ENCODE assay signal across 8 mouse cellular contexts in genomic region chr11:69414421-69415326, GRCm38 (mm10). TPM values are rescaled to one million over a fixed set of nuclear protein-coding genes. Genes with fewer than 3 reads are reported as not detected.
DNase-seq lines count a peak whose midpoint lies in the region; ATAC-seq and TF ChIP-seq lines count a peak whose summit lies in the region.

No protein-coding gene starts in this region.

- no peak for TF ChIP-seq EP300 in ES-Bruce4 (IDR thresholded peaks at IDR 0.05; ENCODE audit: insufficient read depth, low read depth, low read length)

- DNase-seq in heart, postnatal 14 days, result no peak
- no peak for DNase-seq in embryonic facial prominence, embryonic 14.5 days (ENCODE audit: low spot score)
- DNase-seq in gastrocnemius, postnatal 4 days (ENCODE audit: low spot score in 2 of 2), result no peak
- no peak for DNase-seq in adrenal gland, postnatal 36 days

- H3K4me2 ChIP-seq in heart, embryonic 12.5 days, result peak overlapping the region; percentile 88
- peak overlapping the region; percentile 92 for H3K4me2 ChIP-seq in embryonic facial prominence, embryonic 14.5 days (ENCODE audit: low read depth, low read length)
- peak overlapping the region; percentile 97 for H3K4me2 ChIP-seq in kidney, embryonic 16.5 days (replicated peaks; ENCODE audit: low read depth, low read length)
- peak overlapping the region; percentile 98 for H3K4me2 ChIP-seq in neural tube, embryonic 12.5 days (replicated peaks)

- H3K27me3 ChIP-seq in heart, embryonic 12.5 days (replicated peaks), result no peaks in the 10 kb centered on the region
- H3K27me3 ChIP-seq in ES-Bruce4 (ENCODE audit: control insufficient read depth, insufficient read depth, low read length, poor library complexity, severe bottlenecking), result no peaks in the 10 kb centered on the region
- no peaks in the 10 kb centered on the region for H3K27me3 ChIP-seq in embryonic facial prominence, embryonic 14.5 days (replicated peaks; ENCODE audit: control insufficient read depth, insufficient read depth, low read length)
- H3K27me3 ChIP-seq in kidney, embryonic 16.5 days (ENCODE audit: insufficient read depth, low read length), result no peaks in the 10 kb centered on the region
- H3K27me3 ChIP-seq in neural tube, embryonic 12.5 days (replicated peaks), result no peaks in the 10 kb centered on the region

- H3K4me3 ChIP-seq in heart, embryonic 12.5 days, result peak overlapping the region; percentile 64
- peak overlapping the region; percentile 80; the same call in 1 of the 2 replicates for H3K4me3 ChIP-seq in ES-Bruce4 (ENCODE audit: low read depth, low read length)
- peak overlapping the region; percentile 77 for H3K4me3 ChIP-seq in embryonic facial prominence, embryonic 14.5 days (ENCODE audit: low read depth, low read length)
- H3K4me3 ChIP-seq in kidney, embryonic 16.5 days (ENCODE audit: low read length), result peak overlapping the region; percentile 81
- peak overlapping the region; percentile 76 for H3K4me3 ChIP-seq in neural tube, embryonic 12.5 days

- peaks cover 61% of the 10 kb centered on the region for H3K4me1 ChIP-seq in heart, embryonic 12.5 days (replicated peaks)
- H3K4me1 ChIP-seq in ES-Bruce4 (ENCODE audit: control insufficient read depth, insufficient read depth, low read length), result peaks cover 13% of the 10 kb centered on the region
- peaks cover 48% of the 10 kb centered on the region for H3K4me1 ChIP-seq in embryonic facial prominence, embryonic 14.5 days (ENCODE audit: control insufficient read depth, insufficient read depth, low read length)
- peaks cover 51% of the 10 kb centered on the region for H3K4me1 ChIP-seq in kidney, embryonic 16.5 days (ENCODE audit: insufficient read depth, low read length)
- H3K4me1 ChIP-seq in neural tube, embryonic 12.5 days, result peaks cover 71% of the 10 kb centered on the region

- H3K36me3 ChIP-seq in heart, embryonic 12.5 days, result peaks cover 12% of the 10 kb centered on the region
- H3K36me3 ChIP-seq in ES-Bruce4 (ENCODE audit: control insufficient read depth, insufficient read depth, low read length, poor library complexity, severe bottlenecking), result no peaks in the 10 kb centered on the region
- peaks cover 16% of the 10 kb centered on the region for H3K36me3 ChIP-seq in embryonic facial prominence, embryonic 14.5 days (ENCODE audit: control insufficient read depth, insufficient read depth, low read length)
- no peaks in the 10 kb centered on the region; the same call in 1 of the 2 replicates for H3K36me3 ChIP-seq in kidney, embryonic 16.5 days (ENCODE audit: insufficient read depth, low read length)
- H3K36me3 ChIP-seq in neural tube, embryonic 12.5 days, result peaks cover 8% of the 10 kb centered on the region

- no peak for TF ChIP-seq CTCF in ES-Bruce4 (IDR thresholded peaks at IDR 0.05; ENCODE audit: low read depth, low read length)

- 19% methylated on average over 4 of the region's 4 CpGs for WGBS in heart, embryonic 12.5 days
- WGBS in embryonic facial prominence, embryonic 14.5 days, result 10% methylated on average over 4 of the region's 4 CpGs
- WGBS in kidney, embryonic 16.5 days, result 18% methylated on average over 4 of the region's 4 CpGs
- WGBS in neural tube, embryonic 12.5 days, result 11% methylated on average over 4 of the region's 4 CpGs

- intact Hi-C loops in heart, postnatal 14 days (cut with DNase I), result loop anchor here (10.0 kb wide), 1 partner anchor 320 kb away; the partner anchor contains the start of gene Per1

- no peak for ATAC-seq in heart, embryonic 12.5 days (ENCODE audit: insufficient number of reproducible peaks, low FRiP score)
- no peak for ATAC-seq in embryonic facial prominence, embryonic 14.5 days (ENCODE audit: low read depth)
- no peak for ATAC-seq in kidney, embryonic 16.5 days (ENCODE audit: low FRiP score, low TSS enrichment)
- no peak for ATAC-seq in neural tube, embryonic 12.5 days (ENCODE audit: low FRiP score, low read depth)

- H3K9me3 ChIP-seq in heart, embryonic 12.5 days (replicated peaks), result no peaks in the 10 kb centered on the region
- H3K9me3 ChIP-seq in ES-Bruce4 (replicated peaks; ENCODE audit: control insufficient read depth, insufficient read depth, low read length, poor library complexity, severe bottlenecking), result no peaks in the 10 kb centered on the region
- no peaks in the 10 kb centered on the region for H3K9me3 ChIP-seq in embryonic facial prominence, embryonic 14.5 days (ENCODE audit: control insufficient read depth, low read length)
- H3K9me3 ChIP-seq in kidney, embryonic 16.5 days (ENCODE audit: low read length), result no peaks in the 10 kb centered on the region
- H3K9me3 ChIP-seq in neural tube, embryonic 12.5 days, result no peaks in the 10 kb centered on the region

- no peak for TF ChIP-seq POLR2A in ES-Bruce4 (IDR thresholded peaks at IDR 0.05; ENCODE audit: insufficient read depth, low read length)

- peak overlapping the region; percentile 89 for H3K9ac ChIP-seq in heart, embryonic 12.5 days
- H3K9ac ChIP-seq in ES-Bruce4 (ENCODE audit: low read depth, poor library complexity, severe bottlenecking), result peak overlapping the region; percentile 80
- peak overlapping the region; percentile 94 for H3K9ac ChIP-seq in embryonic facial prominence, embryonic 14.5 days (ENCODE audit: low read depth, low read length)
- H3K9ac ChIP-seq in kidney, embryonic 16.5 days (replicated peaks; ENCODE audit: low read length), result peak overlapping the region; percentile 97
- peak overlapping the region; percentile 95 for H3K9ac ChIP-seq in neural tube, embryonic 12.5 days

- H3K27ac ChIP-seq in heart, embryonic 12.5 days (ENCODE audit: poor library complexity, severe bottlenecking), result peak overlapping the region; percentile 97
- peak overlapping the region; percentile 18; the same call in 1 of the 2 replicates for H3K27ac ChIP-seq in ES-Bruce4 (ENCODE audit: insufficient read depth, low read length)
- H3K27ac ChIP-seq in embryonic facial prominence, embryonic 14.5 days (replicated peaks; ENCODE audit: low read depth, low read length), result peak overlapping the region; percentile 99
- H3K27ac ChIP-seq in kidney, embryonic 16.5 days (ENCODE audit: low read length), result peak overlapping the region; percentile 99
- H3K27ac ChIP-seq in neural tube, embryonic 12.5 days, result peak overlapping the region; percentile 95

RNA-seq across cellular contexts. Expression of gene Kdm6b, which starts 1.2 kb away (rescaled TPM):
- 24.9 and 25.4 TPM in 2 replicates for polyA plus RNA-seq in heart, embryonic 12.5 days (2016; fragmentation: Nextera tagmentation; extraction: Ambion mirVana)
- total RNA-seq in heart, postnatal 14 days (2021), result 10 to 100 TPM; 45.7 to 50.6 TPM
- polyA plus RNA-seq in ES-Bruce4 (2011; ENCODE audit: insufficient read depth, insufficient read length, low read depth, missing spikeins), result 23.3 and 28.4 TPM in 2 replicates
- 24.2 and 24.3 TPM in 2 replicates for polyA plus RNA-seq in embryonic facial prominence, embryonic 14.5 days (2014; fragmentation: Nextera tagmentation; extraction: Ambion mirVana)
- 26.0 and 31.3 TPM in 2 replicates for polyA plus RNA-seq in kidney, embryonic 16.5 days (2015; fragmentation: Nextera tagmentation; extraction: Ambion mirVana)
- polyA plus RNA-seq in neural tube, embryonic 12.5 days (2016; fragmentation: Nextera tagmentation; extraction: Ambion mirVana), result 48.6 and 52.4 TPM in 2 replicates
- 10 to 100 TPM; 51.2 to 59.4 TPM for total RNA-seq in gastrocnemius, postnatal 4 days (2021)
- total RNA-seq in adrenal gland, postnatal 36 days (2021), result 10 to 100 TPM; 31.8 to 48.0 TPM

RNA-seq across cellular contexts. Expression of gene Tmem88, which starts 16.6 kb away (rescaled TPM):
- 34.4 and 35.7 TPM in 2 replicates for polyA plus RNA-seq in heart, embryonic 12.5 days (2016; fragmentation: Nextera tagmentation; extraction: Ambion mirVana)
- 10 to 100 TPM; 37.4 to 39.6 TPM for total RNA-seq in heart, postnatal 14 days (2021)
- polyA plus RNA-seq in ES-Bruce4 (2011; ENCODE audit: insufficient read depth, insufficient read length, low read depth, missing spikeins), result 15.7 and 16.6 TPM in 2 replicates
- polyA plus RNA-seq in embryonic facial prominence, embryonic 14.5 days (2014; fragmentation: Nextera tagmentation; extraction: Ambion mirVana), result 19.2 and 21.0 TPM in 2 replicates
- polyA plus RNA-seq in kidney, embryonic 16.5 days (2015; fragmentation: Nextera tagmentation; extraction: Ambion mirVana), result 46.5 and 47.7 TPM in 2 replicates
- polyA plus RNA-seq in neural tube, embryonic 12.5 days (2016; fragmentation: Nextera tagmentation; extraction: Ambion mirVana), result 13.7 TPM in 2 replicates
- 10 to 100 TPM; 16.9 to 17.4 TPM for total RNA-seq in gastrocnemius, postnatal 4 days (2021)
- 10 to 100 TPM; 13.4 to 17.8 TPM for total RNA-seq in adrenal gland, postnatal 36 days (2021)

RNA-seq across cellular contexts. Expression of gene Cyb5d1, which starts 19.2 kb away (rescaled TPM):
- polyA plus RNA-seq in heart, embryonic 12.5 days (2016; fragmentation: Nextera tagmentation; extraction: Ambion mirVana), result 24.8 and 27.1 TPM in 2 replicates
- total RNA-seq in heart, postnatal 14 days (2021), result 10 to 100 TPM; 25.0 to 29.3 TPM
- 21.1 and 21.5 TPM in 2 replicates for polyA plus RNA-seq in ES-Bruce4 (2011; ENCODE audit: insufficient read depth, insufficient read length, low read depth, missing spikeins)
- 23.8 and 24.2 TPM in 2 replicates for polyA plus RNA-seq in embryonic facial prominence, embryonic 14.5 days (2014; fragmentation: Nextera tagmentation; extraction: Ambion mirVana)
- polyA plus RNA-seq in kidney, embryonic 16.5 days (2015; fragmentation: Nextera tagmentation; extraction: Ambion mirVana), result 34.0 and 37.3 TPM in 2 replicates
- polyA plus RNA-seq in neural tube, embryonic 12.5 days (2016; fragmentation: Nextera tagmentation; extraction: Ambion mirVana), result 48.5 and 49.9 TPM in 2 replicates
- 10 to 100 TPM; 21.1 to 26.4 TPM for total RNA-seq in gastrocnemius, postnatal 4 days (2021)
- 10 to 100 TPM; 49.0 to 50.9 TPM for total RNA-seq in adrenal gland, postnatal 36 days (2021)

RNA-seq across cellular contexts. Expression of gene Naa38, which starts 19.4 kb away (rescaled TPM):
- 147 and 150 TPM in 2 replicates for polyA plus RNA-seq in heart, embryonic 12.5 days (2016; fragmentation: Nextera tagmentation; extraction: Ambion mirVana)
- 10 to 100 TPM; 85.4 to 91.7 TPM for total RNA-seq in heart, postnatal 14 days (2021)
- polyA plus RNA-seq in ES-Bruce4 (2011; ENCODE audit: insufficient read depth, insufficient read length, low read depth, missing spikeins), result 77.9 and 94.0 TPM in 2 replicates
- polyA plus RNA-seq in embryonic facial prominence, embryonic 14.5 days (2014; fragmentation: Nextera tagmentation; extraction: Ambion mirVana), result 160 and 177 TPM in 2 replicates
- 142 and 150 TPM in 2 replicates for polyA plus RNA-seq in kidney, embryonic 16.5 days (2015; fragmentation: Nextera tagmentation; extraction: Ambion mirVana)
- polyA plus RNA-seq in neural tube, embryonic 12.5 days (2016; fragmentation: Nextera tagmentation; extraction: Ambion mirVana), result 105 and 111 TPM in 2 replicates
- 10 to 100 TPM; 63.8 to 76.3 TPM for total RNA-seq in gastrocnemius, postnatal 4 days (2021)
- total RNA-seq in adrenal gland, postnatal 36 days (2021), result 100 to 1,000 TPM; 132 to 158 TPM

RNA-seq across cellular contexts. Expression of gene Chd3, which starts 45.5 kb away (rescaled TPM):
- polyA plus RNA-seq in heart, embryonic 12.5 days (2016; fragmentation: Nextera tagmentation; extraction: Ambion mirVana), result 19.2 and 23.5 TPM in 2 replicates
- total RNA-seq in heart, postnatal 14 days (2021), result 10 to 100 TPM; 45.4 to 47.4 TPM
- 21.9 and 25.7 TPM in 2 replicates for polyA plus RNA-seq in ES-Bruce4 (2011; ENCODE audit: insufficient read depth, insufficient read length, low read depth, missing spikeins)
- polyA plus RNA-seq in embryonic facial prominence, embryonic 14.5 days (2014; fragmentation: Nextera tagmentation; extraction: Ambion mirVana), result 68.9 and 73.3 TPM in 2 replicates
- polyA plus RNA-seq in kidney, embryonic 16.5 days (2015; fragmentation: Nextera tagmentation; extraction: Ambion mirVana), result 58.6 and 67.2 TPM in 2 replicates
- polyA plus RNA-seq in neural tube, embryonic 12.5 days (2016; fragmentation: Nextera tagmentation; extraction: Ambion mirVana), result 87.1 and 93.0 TPM in 2 replicates
- 10 to 100 TPM; 73.0 to 80.8 TPM for total RNA-seq in gastrocnemius, postnatal 4 days (2021)
- total RNA-seq in adrenal gland, postnatal 36 days (2021), result 100 to 1,000 TPM in 1 of 2 experiments, 10 to 100 TPM in 1; 78.6 to 119 TPM

Comparison
In these comparisons a context has a peak if more than half of its experiments do, and no peak if none do; other contexts are left out.
1. H3K27ac ChIP-seq: peak in every context shown above with its lines; median percentile 99 in embryonic facial prominence, embryonic 14.5 days; 99 in kidney, embryonic 16.5 days; 97 in heart, embryonic 12.5 days; 95 in neural tube, embryonic 12.5 days; 18 in ES-Bruce4.